Mouse (Mus musculus): Measurements from ENCODE around the gene Tnfrsf19. TPM values are rescaled to one million over a fixed set of nuclear protein-coding genes. Genes with fewer than 3 reads are reported as not detected.
A peak's percentile ranks its signal among the peaks of the same experiment; 100 is the strongest.

Gene Tnfrsf19
- polyA plus RNA-seq, 1 experiment from 2014 or later: 13.8 TPM

- Histone ChIP-seq H3K27ac (no peak overlapping the region), H3K27me3 (ENCODE audit: insufficient read depth, low read length) (no peaks in the 10 kb centered on the region), H3K4me3 (replicated peaks; ENCODE audit: low read depth, low read length) (no peak overlapping the region), H3K4me2 (ENCODE audit: low read length) (no peak overlapping the region), H3K9ac (ENCODE audit: low read depth, low read length) (no peak overlapping the region), H3K36me3 (ENCODE audit: insufficient read depth, low read length) (no peaks in the 10 kb centered on the region), H3K4me1 (replicated peaks; ENCODE audit: insufficient read depth, low read length) (no peaks in the 10 kb centered on the region), H3K9me3 (replicated peaks; ENCODE audit: low read length) (no peaks in the 10 kb centered on the region)
- TF ChIP-seq CTCF (IDR thresholded peaks at IDR 0.05; ENCODE audit: low read depth): no peak
- 93% methylated on average over 6 of the region's 6 CpGs for WGBS
- DNase-seq (ENCODE audit: low spot score) (no peak), ATAC-seq (replicated peaks; ENCODE audit: low FRiP score, low read depth) (no peak)
Observed at GRCm38 (mm10) chr14:61030366-61030765, 15.9 kb downstream of the Tnfrsf19 start.

DNA sequence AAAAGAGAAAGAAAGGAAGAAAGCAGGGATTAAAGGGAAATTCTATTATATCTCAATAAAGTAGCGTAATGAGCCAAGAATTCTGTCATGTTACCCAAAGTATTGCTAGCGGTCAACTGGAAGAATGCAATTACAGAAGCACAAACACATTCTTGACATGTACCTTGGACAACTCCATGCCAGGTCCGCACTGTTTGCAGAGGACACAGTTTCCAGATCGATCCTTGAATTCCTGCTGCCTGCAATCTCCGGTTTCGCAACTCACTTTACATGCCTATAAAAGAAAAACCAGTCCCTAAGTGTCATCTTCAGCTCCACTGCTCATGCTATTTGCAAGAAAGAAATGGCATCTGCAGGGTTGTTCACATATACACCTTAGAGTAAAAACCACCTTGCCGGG, 22.3 kb downstream of the Tnfrsf19 start:
- H3K27ac ChIP-seq: no peak overlapping the region
- no peak for ATAC-seq (replicated peaks; ENCODE audit: low FRiP score, low read depth)
- no peak overlapping the region for H3K9ac ChIP-seq (ENCODE audit: low read depth, low read length)
- no peak for DNase-seq (ENCODE audit: low spot score)
- no peaks in the 10 kb centered on the region for H3K9me3 ChIP-seq (replicated peaks; ENCODE audit: low read length)
- H3K27me3 ChIP-seq (ENCODE audit: insufficient read depth, low read length): no peaks in the 10 kb centered on the region
- no peak overlapping the region for H3K4me2 ChIP-seq (ENCODE audit: low read length)
- no peak overlapping the region for H3K4me3 ChIP-seq (replicated peaks; ENCODE audit: low read depth, low read length)
- no peak for TF ChIP-seq CTCF (IDR thresholded peaks at IDR 0.05; ENCODE audit: low read depth)
- H3K36me3 ChIP-seq (ENCODE audit: insufficient read depth, low read length): no peaks in the 10 kb centered on the region
- WGBS: 90% methylated on average over 7 of the region's 7 CpGs
- H3K4me1 ChIP-seq (replicated peaks; ENCODE audit: insufficient read depth, low read length): no peaks in the 10 kb centered on the region

DNA sequence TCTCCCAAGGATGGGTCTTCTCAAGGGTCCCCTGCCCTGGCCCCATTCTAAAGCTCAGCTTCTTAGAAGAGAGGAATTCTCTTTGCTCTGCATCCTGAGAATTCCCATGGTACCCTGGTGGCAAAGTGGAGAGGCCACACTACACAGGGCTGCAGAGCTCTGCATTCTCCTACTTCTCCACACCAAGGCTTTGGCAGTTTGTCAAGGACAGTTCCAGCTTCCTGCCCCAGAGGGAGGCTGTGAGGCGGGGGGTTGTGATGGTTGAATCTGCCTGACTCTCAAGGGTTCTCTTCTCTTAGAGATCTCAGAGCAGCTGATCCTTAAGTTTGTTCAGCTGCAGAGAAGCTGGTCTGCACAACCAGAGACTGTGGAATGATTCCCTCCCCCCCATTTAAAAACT, 23.9 kb downstream of the Tnfrsf19 start:
- H3K27me3 ChIP-seq (ENCODE audit: insufficient read depth, low read length): no peaks in the 10 kb centered on the region
- no peak overlapping the region for H3K27ac ChIP-seq
- H3K4me3 ChIP-seq (replicated peaks; ENCODE audit: low read depth, low read length): no peak overlapping the region
- no peak for DNase-seq (ENCODE audit: low spot score)
- WGBS: 55% methylated on average over 1 of the region's 1 CpGs
- no peaks in the 10 kb centered on the region for H3K4me1 ChIP-seq (replicated peaks; ENCODE audit: insufficient read depth, low read length)
- no peak overlapping the region for H3K9ac ChIP-seq (ENCODE audit: low read depth, low read length)
- no peaks in the 10 kb centered on the region for H3K9me3 ChIP-seq (replicated peaks; ENCODE audit: low read length)
- TF ChIP-seq CTCF (IDR thresholded peaks at IDR 0.05; ENCODE audit: low read depth): no peak
- H3K36me3 ChIP-seq (ENCODE audit: insufficient read depth, low read length): no peaks in the 10 kb centered on the region
- ATAC-seq (replicated peaks; ENCODE audit: low FRiP score, low read depth): no peak
- H3K4me2 ChIP-seq (ENCODE audit: low read length): no peak overlapping the region

DNA sequence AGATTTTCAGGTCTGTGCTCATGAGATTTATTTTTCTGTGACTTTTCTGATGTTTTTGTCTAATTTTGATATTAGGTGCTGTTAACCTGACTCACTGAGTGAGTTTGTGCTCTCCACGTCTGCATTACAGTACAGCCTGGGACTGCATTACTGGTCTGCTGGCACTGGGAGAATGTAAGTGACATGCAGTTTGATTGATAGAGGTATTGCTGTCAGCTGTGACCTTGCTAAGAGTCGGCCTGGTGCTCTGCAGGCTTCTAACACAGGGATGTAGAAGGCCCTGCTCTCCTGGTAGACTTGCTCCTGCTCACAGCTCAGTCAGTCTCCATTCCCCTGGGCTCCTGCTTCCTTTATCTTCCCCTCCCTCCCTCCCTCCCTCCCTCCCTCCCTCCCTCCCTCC, 25.3 kb downstream of the Tnfrsf19 start:
- DNase-seq (ENCODE audit: low spot score) (no peak), ATAC-seq (replicated peaks; ENCODE audit: low FRiP score, low read depth) (no peak)
- WGBS: 52% methylated on average over 2 of the region's 2 CpGs
- no peaks in the 10 kb centered on the region for H3K4me1 ChIP-seq (replicated peaks; ENCODE audit: insufficient read depth, low read length)
- H3K4me3 ChIP-seq (replicated peaks; ENCODE audit: low read depth, low read length): no peak overlapping the region
- H3K36me3 ChIP-seq (ENCODE audit: insufficient read depth, low read length): no peaks in the 10 kb centered on the region
- no peak overlapping the region for H3K4me2 ChIP-seq (ENCODE audit: low read length)
- H3K9me3 ChIP-seq (replicated peaks; ENCODE audit: low read length): no peaks in the 10 kb centered on the region
- no peak overlapping the region for H3K9ac ChIP-seq (ENCODE audit: low read depth, low read length)
- H3K27me3 ChIP-seq (ENCODE audit: insufficient read depth, low read length): no peaks in the 10 kb centered on the region
- TF ChIP-seq CTCF (IDR thresholded peaks at IDR 0.05; ENCODE audit: low read depth): no peak
- H3K27ac ChIP-seq: no peak overlapping the region

DNA sequence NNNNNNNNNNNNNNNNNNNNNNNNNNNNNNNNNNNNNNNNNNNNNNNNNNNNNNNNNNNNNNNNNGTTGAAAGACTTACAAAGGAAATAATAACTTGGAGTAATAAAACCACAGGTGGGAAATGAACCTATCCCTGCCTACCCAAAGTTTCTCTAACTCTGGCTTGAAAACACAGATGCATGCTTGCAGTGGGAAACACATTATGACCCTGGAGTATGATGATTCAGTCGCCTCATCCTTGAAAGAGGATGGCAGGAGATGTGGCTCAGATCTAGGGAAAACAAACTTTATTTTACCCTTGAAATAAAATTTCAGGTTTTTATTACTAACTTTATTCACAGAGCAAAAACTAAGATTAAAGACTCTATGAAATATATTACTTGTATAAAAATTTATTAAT, 26.4 kb downstream of the Tnfrsf19 start:
- H3K4me2 ChIP-seq (ENCODE audit: low read length): no peak overlapping the region
- H3K4me3 ChIP-seq (replicated peaks; ENCODE audit: low read depth, low read length): no peak overlapping the region
- no peak for TF ChIP-seq CTCF (IDR thresholded peaks at IDR 0.05; ENCODE audit: low read depth)
- H3K9ac ChIP-seq (ENCODE audit: low read depth, low read length): no peak overlapping the region
- H3K27me3 ChIP-seq (ENCODE audit: insufficient read depth, low read length): no peaks in the 10 kb centered on the region
- ATAC-seq (replicated peaks; ENCODE audit: low FRiP score, low read depth): no peak
- H3K9me3 ChIP-seq (replicated peaks; ENCODE audit: low read length): no peaks in the 10 kb centered on the region
- 86% methylated on average over 1 of the region's 1 CpGs for WGBS
- no peaks in the 10 kb centered on the region for H3K36me3 ChIP-seq (ENCODE audit: insufficient read depth, low read length)
- no peak for DNase-seq (ENCODE audit: low spot score)
- H3K4me1 ChIP-seq (replicated peaks; ENCODE audit: insufficient read depth, low read length): no peaks in the 10 kb centered on the region
- no peak overlapping the region for H3K27ac ChIP-seq

GRCm38 (mm10) chr14:61014544-61014943, 31.7 kb downstream of the Tnfrsf19 start:
- Histone ChIP-seq H3K4me1 (replicated peaks; ENCODE audit: insufficient read depth, low read length) (no peaks in the 10 kb centered on the region), H3K4me2 (ENCODE audit: low read length) (no peak overlapping the region), H3K9ac (ENCODE audit: low read depth, low read length) (no peak overlapping the region), H3K9me3 (replicated peaks; ENCODE audit: low read length) (no peaks in the 10 kb centered on the region), H3K4me3 (replicated peaks; ENCODE audit: low read depth, low read length) (no peak overlapping the region), H3K27ac (no peak overlapping the region), H3K27me3 (ENCODE audit: insufficient read depth, low read length) (no peaks in the 10 kb centered on the region), H3K36me3 (ENCODE audit: insufficient read depth, low read length) (no peaks in the 10 kb centered on the region)
- TF ChIP-seq CTCF (IDR thresholded peaks at IDR 0.05; ENCODE audit: low read depth): no peak
- ATAC-seq (replicated peaks; ENCODE audit: low FRiP score, low read depth) (no peak), DNase-seq (ENCODE audit: low spot score) (no peak)
- 51% methylated on average over 15 of the region's 15 CpGs for WGBS

DNA sequence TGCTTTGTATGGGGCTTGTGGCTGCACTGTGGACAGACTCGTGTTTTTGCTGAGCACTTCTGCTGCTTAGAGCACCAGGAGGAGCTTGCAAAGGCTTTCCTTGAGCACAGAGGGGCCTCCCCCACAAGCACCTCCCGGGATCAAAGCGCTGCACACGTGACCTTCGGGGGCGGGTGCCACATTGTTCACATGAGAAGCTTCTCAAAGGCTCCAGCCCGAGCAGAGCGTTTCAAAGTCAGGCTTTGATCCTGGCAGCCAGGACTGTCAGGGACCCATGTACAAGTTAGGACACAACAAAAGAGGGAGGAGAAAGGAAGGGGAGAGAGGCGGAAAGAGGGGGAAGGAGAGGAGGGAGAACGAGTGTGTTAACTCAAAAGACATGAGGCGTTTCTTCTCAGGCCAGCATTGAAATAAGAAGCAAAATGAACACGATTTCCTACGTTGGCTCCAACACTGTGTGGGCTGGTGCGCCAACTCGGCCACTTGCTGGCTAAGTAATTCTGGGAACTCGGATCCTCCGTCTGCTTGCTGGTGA, 33.8 kb downstream of the Tnfrsf19 start:
- H3K36me3 ChIP-seq (ENCODE audit: insufficient read depth, low read length): no peaks in the 10 kb centered on the region
- no peaks in the 10 kb centered on the region for H3K27me3 ChIP-seq (ENCODE audit: insufficient read depth, low read length)
- no peaks in the 10 kb centered on the region for H3K4me1 ChIP-seq (replicated peaks; ENCODE audit: insufficient read depth, low read length)
- H3K9me3 ChIP-seq (replicated peaks; ENCODE audit: low read length): no peaks in the 10 kb centered on the region
- ATAC-seq (replicated peaks; ENCODE audit: low FRiP score, low read depth) (peak; percentile 82), DNase-seq (ENCODE audit: low spot score) (peak; percentile 92)
- TF ChIP-seq CTCF (IDR thresholded peaks at IDR 0.05; ENCODE audit: low read depth): no peak
- H3K27ac ChIP-seq: peak overlapping the region; percentile 67
- peak overlapping the region; percentile 18; the same call in 1 of the 2 replicates for H3K4me3 ChIP-seq (replicated peaks; ENCODE audit: low read depth, low read length)
- peak overlapping the region; percentile 49 for H3K4me2 ChIP-seq (ENCODE audit: low read length)
- under 1% methylated on average over 17 of the region's 17 CpGs for WGBS
- H3K9ac ChIP-seq (ENCODE audit: low read depth, low read length): peak overlapping the region; percentile 19; the same call in 1 of the 2 replicates

Data from kidney, postnatal 0 days (tissue).